8 mouse cellular contexts compared by ENCODE assay signal in the genomic region with DNA sequence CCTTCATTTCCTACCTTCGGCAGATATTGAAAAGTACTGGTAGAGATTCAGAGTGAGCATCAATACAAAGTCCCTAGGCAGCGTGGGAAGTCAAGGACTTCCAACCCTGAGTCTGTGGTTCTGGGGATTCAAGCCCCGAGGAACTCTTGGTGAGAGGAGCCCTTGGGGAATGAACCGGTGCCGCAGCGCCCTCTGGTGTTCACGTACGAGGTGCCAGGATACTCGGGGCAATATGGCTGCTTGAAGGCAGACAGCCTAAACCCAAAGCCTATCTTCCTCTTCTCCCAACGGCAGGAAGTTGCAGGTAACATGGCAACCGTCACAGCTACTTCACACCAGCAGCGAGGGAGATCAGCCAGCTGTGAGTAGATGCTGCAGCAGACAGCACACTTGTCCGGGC.
A peak's percentile ranks its signal among the peaks of the same experiment; 100 is the strongest.
DNase-seq lines count a peak whose midpoint lies in the region; ATAC-seq and TF ChIP-seq lines count a peak whose summit lies in the region.

No protein-coding gene starts in this region.

- TF ChIP-seq CTCF in CH12.LX (conservative IDR thresholded peaks at IDR 0.05 in 1 of 2, IDR thresholded peaks at IDR 0.05 in 1 of 2; ENCODE audit: low read depth in 2 of 2, low read length in 2 of 2): peak; percentile 73 to 84
- TF ChIP-seq CTCF in liver, postnatal 0 days (IDR thresholded peaks at IDR 0.05; ENCODE audit: low read depth): peak; percentile 83

- H3K9ac ChIP-seq in CH12.LX (ENCODE audit: insufficient read depth, low read depth): no peak overlapping the region
- no peak overlapping the region for H3K9ac ChIP-seq in liver, postnatal 0 days (replicated peaks)

- TF ChIP-seq EP300 in CH12.LX (IDR thresholded peaks at IDR 0.05; ENCODE audit: low read length): no peak
- no peak for TF ChIP-seq EP300 in liver, postnatal 0 days (IDR thresholded peaks at IDR 0.05; ENCODE audit: low read depth)

- TF ChIP-seq RAD21 in CH12.LX (IDR thresholded peaks at IDR 0.05; ENCODE audit: low read depth, low read length): peak; percentile 73

- H3K4me2 ChIP-seq in CH12.LX (ENCODE audit: insufficient read depth, low read depth, poor library complexity, severe bottlenecking): peak overlapping the region; percentile 27; the same call in 1 of the 2 replicates
- H3K4me2 ChIP-seq in liver, postnatal 0 days (ENCODE audit: low read depth, low read length): no peak overlapping the region

- no peak overlapping the region for H3K27ac ChIP-seq in CH12.LX (ENCODE audit: insufficient read depth, low read depth)
- peak overlapping the region; percentile 17; the same call in 1 of the 2 replicates for H3K27ac ChIP-seq in forebrain, embryonic 10.5 days
- H3K27ac ChIP-seq in liver, postnatal 0 days (ENCODE audit: low read depth): no peak overlapping the region

- TF ChIP-seq POLR2A in CH12.LX (IDR thresholded peaks at IDR 0.05; ENCODE audit: low read depth, low read length): no peak

- DNase-seq in CH12.LX (ENCODE audit: extremely low read depth): peak; percentile 63
- DNase-seq in brain, embryonic 18.5 days (ENCODE audit: low read depth, low spot score): peak; percentile 32
- peak; percentile 85 for DNase-seq in forebrain, embryonic 10.5 days (ENCODE audit: extremely low spot score, low spot score)
- DNase-seq in heart, postnatal 25 days (ENCODE audit: low spot score): peak; percentile 14
- DNase-seq in layer of hippocampus, adult 11-12 months (ENCODE audit: low spot score): peak; percentile 89
- peak; percentile 78 for DNase-seq in liver, postnatal 0 days
- peak; percentile 72 for DNase-seq in ovary, postnatal 10 days (ENCODE audit: low spot score)
- DNase-seq in urinary bladder, postnatal 25 days (ENCODE audit: low spot score): peak; percentile 85

- peaks cover 0 to 7% of the 10 kb centered on the region in 2 experiments; a peak in 2 of 4 replicates for H3K4me1 ChIP-seq in CH12.LX (ENCODE audit: control insufficient read depth in 1 of 2, insufficient read depth in 2 of 2)
- H3K4me1 ChIP-seq in forebrain, embryonic 10.5 days: peaks cover 34% of the 10 kb centered on the region
- no peaks in the 10 kb centered on the region for H3K4me1 ChIP-seq in liver, postnatal 0 days (ENCODE audit: insufficient read depth)

- dilution Hi-C loops in CH12.LX (cut with MboI; ENCODE audit: extremely low pct_ligation_motif_present, extremely low pct_unique_long_range_greater_than_20kb, low sequenced_read_pairs): no loop called here

- no peaks in the 10 kb centered on the region for H3K79me2 ChIP-seq in CH12.LX (replicated peaks; ENCODE audit: control insufficient read depth, extremely low read depth, insufficient read depth, poor library complexity, severe bottlenecking)

- in situ Hi-C loops in CH12.LX (cut with MboI; ENCODE audit: low pct_ligation_motif_present, low pct_unique_long_range_greater_than_20kb, low sequenced_read_pairs): loop anchor here (25.0 kb wide), 1 partner anchor 226 kb away; a partner anchor contains a TSS

- H3K9me3 ChIP-seq in CH12.LX (replicated peaks; ENCODE audit: low read length): no peaks in the 10 kb centered on the region
- no peaks in the 10 kb centered on the region for H3K9me3 ChIP-seq in forebrain, embryonic 10.5 days
- no peaks in the 10 kb centered on the region for H3K9me3 ChIP-seq in liver, postnatal 0 days (ENCODE audit: low read length)

- no peak for ATAC-seq in liver, postnatal 0 days

- no peaks in the 10 kb centered on the region for H3K36me3 ChIP-seq in CH12.LX (replicated peaks in 1 of 2; ENCODE audit: control insufficient read depth in 1 of 2, insufficient read depth in 1 of 2, low read length in 1 of 2)
- no peaks in the 10 kb centered on the region for H3K36me3 ChIP-seq in forebrain, embryonic 10.5 days (replicated peaks)
- no peaks in the 10 kb centered on the region for H3K36me3 ChIP-seq in liver, postnatal 0 days (replicated peaks; ENCODE audit: insufficient read depth, low read length)

- intact Hi-C loops in heart, postnatal 25 days (cut with DNase I): loop anchor here (2.0 to 5.0 kb wide), 3 partner anchors 72 to 246 kb away; no protein-coding TSS in a partner anchor

- 14% methylated on average over 13 of the region's 13 CpGs for WGBS in forebrain, embryonic 10.5 days
- 7% methylated on average over 13 of the region's 13 CpGs for WGBS in liver, postnatal 0 days (ENCODE audit: insufficient replicate concordance)

- no peak overlapping the region for H3K4me3 ChIP-seq in CH12.LX (replicated peaks in 1 of 3; ENCODE audit: low read depth in 2 of 3, low read length in 2 of 3, poor library complexity in 1 of 3)
- peak overlapping the region; percentile 22 for H3K4me3 ChIP-seq in forebrain, embryonic 10.5 days
- H3K4me3 ChIP-seq in liver, postnatal 0 days (ENCODE audit: low read depth, low read length): no peak overlapping the region

- peaks cover 39% of the 10 kb centered on the region for H3K27me3 ChIP-seq in CH12.LX (replicated peaks)
- H3K27me3 ChIP-seq in forebrain, embryonic 10.5 days (ENCODE audit: poor library complexity, severe bottlenecking): peaks cover 76% of the 10 kb centered on the region
- H3K27me3 ChIP-seq in liver, postnatal 0 days (ENCODE audit: insufficient read depth, low read length): 0 out of 2 replicates have a peak, but pooled peaks cover 4% of the 10 kb centered on the region

TF ChIP-seq in CH12.LX, 34 proteins besides CTCF, POLR2A, EP300 and RAD21:
- TF ChIP-seq GABPA (IDR thresholded peaks at IDR 0.05; ENCODE audit: insufficient replicate concordance, low read depth, low read length): no peak
- no peak for TF ChIP-seq CHD2 (IDR thresholded peaks at IDR 0.05; ENCODE audit: low read length)
- no peak for TF ChIP-seq PAX5 (IDR thresholded peaks at IDR 0.05; ENCODE audit: low read length)
- peak; percentile 75 for TF ChIP-seq SMC3 (IDR thresholded peaks at IDR 0.05; ENCODE audit: low read depth, low read length)
- no peak for TF ChIP-seq USF1 (IDR thresholded peaks at IDR 0.05; ENCODE audit: low read depth, low read length)
- TF ChIP-seq POLR2AphosphoS2 (IDR thresholded peaks at IDR 0.05; ENCODE audit: low read depth, low read length): no peak
- no peak for TF ChIP-seq TBP (conservative IDR thresholded peaks at IDR 0.05; ENCODE audit: low read depth, low read length)
- no peak for TF ChIP-seq MYC (IDR thresholded peaks at IDR 0.05; ENCODE audit: low read depth, low read length)
- TF ChIP-seq ZKSCAN1 (IDR thresholded peaks at IDR 0.05; ENCODE audit: borderline replicate concordance, low read depth, low read length): no peak

Comparison
In these comparisons a context has a peak if more than half of its experiments do, and no peak if none do; other contexts are left out.
1. DNase-seq: peak in every context shown above with its lines; median percentile 89 in layer of hippocampus, adult 11-12 months; 85 in forebrain, embryonic 10.5 days; 85 in urinary bladder, postnatal 25 days; 78 in liver, postnatal 0 days; 72 in ovary, postnatal 10 days; 63 in CH12.LX; 32 in brain, embryonic 18.5 days; 14 in heart, postnatal 25 days.